8 mouse cellular contexts compared by ENCODE assay signal in genomic region chr10:58383282-58383681, GRCm38 (mm10).
DNase-seq lines count a peak whose midpoint lies in the region; ATAC-seq and TF ChIP-seq lines count a peak whose summit lies in the region.

No protein-coding gene starts in this region.

- H3K9me3 ChIP-seq in lung, postnatal 0 days (ENCODE audit: low read length) = no peaks in the 10 kb centered on the region

- H3K27ac ChIP-seq in lung, postnatal 0 days (ENCODE audit: low read length) = peak overlapping the region; percentile 16
- H3K27ac ChIP-seq in heart, adult 2 months = peak overlapping the region; percentile 62
- peak overlapping the region; percentile 90 for H3K27ac ChIP-seq in left cerebral cortex, adult 2 months

- TF ChIP-seq EP300 in lung, postnatal 0 days (IDR thresholded peaks at IDR 0.05) = no peak
- no peak for TF ChIP-seq EP300 in heart, adult 2 months (IDR thresholded peaks at IDR 0.05; ENCODE audit: insufficient read depth, low read depth, low read length)

- intact Hi-C loops in heart, adult 2 months (cut with DNase I) = no loop called here
- intact Hi-C loops in left cerebral cortex, adult 2 months (cut with DNase I) = loop anchor here (1.0 to 5.0 kb wide), 4 partner anchors 13 to 94 kb away; partner anchors contain the start of gene Ranbp2

- no peak for TF ChIP-seq POLR2A in heart, adult 2 months (IDR thresholded peaks at IDR 0.05; ENCODE audit: insufficient read depth, low read depth, low read length)

- ATAC-seq in lung, postnatal 0 days = peak; percentile 71

- H3K36me3 ChIP-seq in lung, postnatal 0 days (ENCODE audit: insufficient read depth, low read length) = no peaks in the 10 kb centered on the region
- peaks cover 24% of the 10 kb centered on the region for H3K36me3 ChIP-seq in heart, adult 2 months (ENCODE audit: control insufficient read depth, insufficient read depth, low read length)

- peaks cover 10% of the 10 kb centered on the region for H3K79me2 ChIP-seq in heart, adult 2 months (replicated peaks; ENCODE audit: control insufficient read depth, insufficient read depth, low read length)

- H3K4me3 ChIP-seq in lung, postnatal 0 days (ENCODE audit: low read depth, low read length) = no peak overlapping the region
- H3K4me3 ChIP-seq in heart, adult 2 months = no peak overlapping the region
- H3K4me3 ChIP-seq in left cerebral cortex, adult 2 months = no peak overlapping the region

- no peak overlapping the region for H3K9ac ChIP-seq in lung, postnatal 0 days (replicated peaks; ENCODE audit: low read depth)
- H3K9ac ChIP-seq in heart, adult 2 months (ENCODE audit: low read depth, low read length) = no peak overlapping the region

- no peak for TF ChIP-seq CTCF in lung, postnatal 0 days (IDR thresholded peaks at IDR 0.05)
- no peak for TF ChIP-seq CTCF in heart, adult 2 months (IDR thresholded peaks at IDR 0.05)
- no peak for TF ChIP-seq CTCF in left cerebral cortex, adult 2 months (IDR thresholded peaks at IDR 0.05)

- H3K4me2 ChIP-seq in lung, postnatal 0 days (replicated peaks; ENCODE audit: low read depth, low read length) = no peak overlapping the region

- H3K27me3 ChIP-seq in lung, postnatal 0 days (replicated peaks; ENCODE audit: insufficient read depth, low read length) = no peaks in the 10 kb centered on the region
- H3K27me3 ChIP-seq in heart, adult 2 months (ENCODE audit: control insufficient read depth, insufficient read depth, low read length) = no peaks in the 10 kb centered on the region

- 12% methylated on average over 3 of the region's 3 CpGs for WGBS in lung, postnatal 0 days
- WGBS in heart, adult 2 months = 0% methylated on average over 3 of the region's 3 CpGs

- peak; percentile 26 for DNase-seq in adrenal gland, postnatal 10 days
- no peak for DNase-seq in adrenal gland, adult 8-10 months
- peak; percentile 82 for DNase-seq in lung, postnatal 0 days (ENCODE audit: low spot score)
- DNase-seq in lung, postnatal 14 days = no peak
- DNase-seq in heart, adult 2 months = peak in 1 of 2 experiments; percentile 60
- peak in 1 of 2 experiments; percentile 64 for DNase-seq in left cerebral cortex, adult 2 months (ENCODE audit: extremely low spot score in 1 of 2, low spot score in 2 of 2)
- DNase-seq in naive thymus-derived CD4-positive, alpha-beta T cell, adult 2 months (ENCODE audit: low read depth) = peak; percentile 44
- DNase-seq in spleen, postnatal 4 days (ENCODE audit: low spot score in 2 of 2) = no peak

- H3K4me1 ChIP-seq in lung, postnatal 0 days (ENCODE audit: insufficient read depth, low read depth, low read length) = peaks cover 7% of the 10 kb centered on the region; the same call in 1 of the 2 replicates
- peaks cover 20% of the 10 kb centered on the region for H3K4me1 ChIP-seq in heart, adult 2 months (ENCODE audit: control insufficient read depth, insufficient read depth, low read length)

Comparison
In these comparisons a context has a peak if more than half of its experiments do, and no peak if none do; other contexts are left out.
1. DNase-seq: peak in adrenal gland, postnatal 10 days (single experiment), lung, postnatal 0 days (single experiment) and naive thymus-derived CD4-positive, alpha-beta T cell, adult 2 months (single experiment); none in adrenal gland, adult 8-10 months (single experiment), lung, postnatal 14 days (single experiment) and spleen, postnatal 4 days (0 of 2).
2. H3K27ac ChIP-seq: peak in every context shown above with its lines; median percentile 90 in left cerebral cortex, adult 2 months; 62 in heart, adult 2 months; 16 in lung, postnatal 0 days.